Mouse (Mus musculus) urinary bladder, adult 2 months (tissue): Measurements from ENCODE around the gene Zp1. TPM values are rescaled to one million over a fixed set of nuclear protein-coding genes. Genes with fewer than 3 reads are reported as not detected.

Source experiments
- DNase-seq: peaks from one replicate; pipeline ENCODE4 v3.0.0; 2022; ENCODE audit warnings: low spot score
- polyA plus RNA-seq: library from polyadenylated mRNA; depleted of rRNA; stranded (reverse); fragments of >200 nt; gene quantifications from 2 replicates; pipeline ENCODE4 v1.2.3, GENCODE M21; 2012; rRNA removed

Gene Zp1
- 0.56 and 1.4 TPM in 2 replicates for polyA plus RNA-seq

DNA sequence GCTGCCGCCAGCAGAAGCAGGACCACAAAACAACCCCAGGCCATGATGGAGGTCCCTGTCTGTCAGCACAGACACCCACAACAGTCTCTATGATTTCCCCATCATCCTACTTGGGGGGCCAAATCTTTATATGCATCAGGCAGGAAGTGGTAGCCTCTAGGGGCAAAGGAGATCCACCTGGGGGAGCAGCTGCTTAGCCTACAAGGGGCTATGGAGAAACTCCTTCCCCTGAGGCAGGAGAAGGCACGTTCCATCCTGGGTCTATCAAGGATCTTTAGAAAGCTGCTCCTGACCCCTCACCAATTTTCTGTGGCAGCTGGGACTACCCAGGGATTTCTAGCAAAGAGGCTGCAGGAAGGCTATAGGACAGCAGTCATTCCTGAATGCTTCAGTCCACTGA, at the start of gene Zp1:
Gene Zp1, minus strand, starts transcription at position 101 of the 400 bp plus-strand sequence.
- DNase-seq = no peak

- no peak for DNase-seq
Measured at GRCm38 (mm10) chr19:10968578-10968977, 48.1 kb upstream of the Zp1 start.

DNA sequence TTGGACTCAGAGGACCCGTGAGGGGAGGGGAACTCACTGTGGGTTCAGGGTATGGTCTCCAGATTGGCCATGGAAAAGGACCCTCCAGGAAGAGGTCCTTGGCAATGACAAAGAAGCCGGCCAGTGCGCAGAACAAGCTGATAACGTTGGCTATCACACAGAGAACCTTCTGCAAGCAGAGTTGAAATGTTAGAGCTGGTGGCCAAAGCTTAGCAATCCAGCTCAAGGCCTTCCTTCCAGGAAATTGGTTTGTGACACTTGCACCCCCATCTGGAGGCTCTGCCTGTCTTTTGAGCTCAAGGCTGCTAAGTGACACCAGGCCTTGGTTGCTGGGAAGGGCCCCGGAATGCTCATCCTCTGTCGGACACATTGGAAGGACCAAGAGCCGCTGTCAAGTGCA, 45.3 kb upstream of the Zp1 start:
- no peak for DNase-seq

GRCm38 (mm10) chr19:10959978-10960346, 39.5 kb upstream of the Zp1 start:
- DNase-seq = no peak

GRCm38 (mm10) chr19:10959085-10959977, 38.9 kb upstream of the Zp1 start:
- no peak for DNase-seq

DNA sequence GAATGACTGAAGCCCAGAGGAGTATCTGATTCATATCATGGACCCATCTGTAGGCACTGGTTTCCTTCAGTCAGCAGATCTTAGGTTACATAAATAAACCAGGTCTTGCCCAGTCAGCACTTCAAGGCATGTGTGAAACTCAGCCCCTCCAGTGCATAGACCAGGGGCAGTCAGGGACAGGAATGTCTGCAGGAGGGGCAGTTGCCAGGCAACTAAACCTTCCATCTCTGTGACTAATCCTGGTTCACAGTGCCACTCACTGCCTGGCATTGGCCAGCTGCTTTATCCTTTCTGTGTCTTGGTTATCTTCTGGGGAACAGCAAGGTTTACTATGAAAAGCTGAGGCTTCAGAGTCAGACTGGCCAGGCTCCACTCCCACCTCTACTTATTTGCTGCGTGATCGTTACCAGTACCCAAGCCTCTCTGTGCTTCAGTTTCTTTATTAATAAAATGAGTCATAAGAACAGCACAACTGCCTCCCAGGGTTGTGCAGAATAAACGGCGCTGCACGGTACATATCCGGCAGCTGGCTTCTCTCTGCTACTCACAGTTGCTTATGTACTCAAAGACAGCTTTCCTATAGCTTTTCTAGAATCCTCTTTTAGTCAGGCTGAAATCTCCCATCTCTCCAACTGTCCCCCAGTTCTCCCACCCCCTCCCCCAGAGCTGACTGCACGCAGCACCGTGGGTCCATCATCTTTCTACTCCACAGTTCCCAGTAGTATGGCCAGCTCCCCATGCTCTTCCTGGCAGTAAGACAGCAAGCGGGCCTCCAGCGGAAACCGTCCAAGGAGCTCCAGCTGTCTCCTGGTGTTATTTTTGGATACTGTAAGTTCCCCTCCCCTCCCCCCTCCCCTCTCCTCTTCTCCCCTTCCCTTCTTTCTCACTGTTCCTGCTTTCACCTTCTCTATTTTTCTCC, 31.8 kb upstream of the Zp1 start:
- DNase-seq = no peak

GRCm38 (mm10) chr19:10949558-10949957, 29.1 kb upstream of the Zp1 start:
- DNase-seq = no peak

GRCm38 (mm10) chr19:10949112-10949511, 28.7 kb upstream of the Zp1 start, which contains the start of gene Ccdc86:
TSS of gene Ccdc86 (minus strand) at chr19:10949266.
- DNase-seq = peak; percentile 86

DNA sequence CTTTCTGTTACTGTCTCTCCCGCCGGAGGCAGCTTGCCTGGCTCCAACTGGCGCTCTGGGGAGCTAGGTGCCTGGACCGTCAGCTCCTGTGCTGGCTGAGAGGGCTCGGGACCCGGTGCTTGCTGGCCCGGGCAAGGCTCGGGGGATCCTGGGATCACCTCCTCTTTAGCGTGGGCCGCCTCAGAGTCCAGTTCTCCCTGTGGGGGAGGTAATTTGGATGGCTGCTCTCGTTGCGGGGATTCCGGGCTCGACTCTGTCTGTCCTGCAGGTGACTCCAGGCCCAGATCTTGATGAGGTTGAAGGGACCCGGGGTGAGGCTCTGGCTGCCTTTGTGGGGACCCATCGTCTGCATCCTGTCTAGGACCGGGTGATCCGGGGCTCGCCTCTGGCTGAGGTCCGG, 28.0 kb upstream of the Zp1 start:
- DNase-seq = no peak

GRCm38 (mm10) chr19:10947219-10947618, 26.8 kb upstream of the Zp1 start:
- DNase-seq = no peak

GRCm38 (mm10) chr19:10946506-10946905, 26.1 kb upstream of the Zp1 start:
- DNase-seq = no peak

DNA sequence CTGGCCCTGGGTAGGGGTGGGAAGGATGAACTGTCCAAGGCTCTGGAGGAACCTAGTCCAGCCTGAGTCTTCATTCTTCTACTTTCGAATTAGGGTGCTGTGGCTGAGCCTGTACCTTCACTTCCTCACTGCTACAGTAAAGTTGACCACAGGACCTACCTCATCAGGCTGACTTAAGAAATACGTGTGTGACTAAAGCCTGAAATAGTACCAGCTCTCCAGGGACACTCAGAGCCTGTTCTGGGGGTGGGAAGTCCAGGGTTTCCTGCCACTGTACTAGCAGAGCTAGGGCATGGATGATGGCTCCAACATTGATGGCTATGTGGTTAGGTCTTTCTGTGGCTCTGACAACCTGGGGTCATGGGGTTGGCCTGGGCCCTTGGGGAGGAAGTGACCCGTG, 23.5 kb upstream of the Zp1 start:
- DNase-seq = no peak

GRCm38 (mm10) chr19:10940801-10941457, 20.5 kb upstream of the Zp1 start:
- no peak for DNase-seq

- peak; percentile 47 for DNase-seq
Measured at GRCm38 (mm10) chr19:10940097-10940800, 19.8 kb upstream of the Zp1 start.

DNA sequence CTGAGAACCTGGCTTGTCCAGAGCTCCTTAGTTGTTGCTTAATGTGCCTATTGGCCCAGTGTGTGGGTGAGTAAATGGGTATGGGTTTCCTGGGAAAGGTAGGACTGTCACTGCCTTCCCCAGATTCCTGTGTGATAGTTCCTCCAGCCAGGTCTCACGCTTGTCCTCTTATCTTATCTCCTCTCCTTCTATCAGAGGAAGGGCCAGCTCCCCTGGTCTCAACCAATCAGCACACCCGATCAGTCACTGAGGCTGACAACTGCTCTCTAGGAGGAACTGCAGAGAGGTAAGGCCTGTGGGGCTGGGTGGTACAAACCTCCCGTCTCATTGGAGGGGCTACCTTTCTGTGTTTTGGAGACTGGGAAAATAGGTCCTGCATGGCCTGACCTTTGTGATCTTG, 18.3 kb upstream of the Zp1 start:
- DNase-seq = no peak

- DNase-seq = no peak
Measured at GRCm38 (mm10) chr19:10937110-10937563, 16.7 kb upstream of the Zp1 start, which contains the start of gene Ptgdr2. TSS of gene Ptgdr2 (plus strand) at chr19:10937160.

- no peak for DNase-seq
Measured at GRCm38 (mm10) chr19:10936077-10936476, 15.6 kb upstream of the Zp1 start.

GRCm38 (mm10) chr19:10935029-10935428, 14.6 kb upstream of the Zp1 start:
- DNase-seq = no peak

DNA sequence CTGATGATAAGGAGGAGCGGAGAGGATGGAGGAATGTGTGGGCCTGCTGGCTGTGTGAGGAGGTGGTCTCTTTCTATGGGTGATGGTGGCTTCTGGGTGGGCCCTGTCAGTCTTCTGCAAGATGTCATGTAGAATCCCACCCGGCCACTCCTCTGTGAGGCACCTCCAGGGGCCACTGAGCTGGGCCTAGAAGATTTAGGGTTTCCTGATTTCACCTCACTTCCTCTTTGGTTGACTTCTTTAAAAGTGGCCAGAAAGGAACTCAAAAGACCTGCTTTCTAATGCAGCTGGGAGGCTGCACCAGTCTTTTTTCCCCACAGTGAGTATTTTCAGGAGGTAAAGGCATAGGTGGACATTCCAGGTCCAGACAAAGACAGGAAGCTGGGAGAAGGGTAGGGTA, 10.2 kb upstream of the Zp1 start:
- DNase-seq = no peak

DNA sequence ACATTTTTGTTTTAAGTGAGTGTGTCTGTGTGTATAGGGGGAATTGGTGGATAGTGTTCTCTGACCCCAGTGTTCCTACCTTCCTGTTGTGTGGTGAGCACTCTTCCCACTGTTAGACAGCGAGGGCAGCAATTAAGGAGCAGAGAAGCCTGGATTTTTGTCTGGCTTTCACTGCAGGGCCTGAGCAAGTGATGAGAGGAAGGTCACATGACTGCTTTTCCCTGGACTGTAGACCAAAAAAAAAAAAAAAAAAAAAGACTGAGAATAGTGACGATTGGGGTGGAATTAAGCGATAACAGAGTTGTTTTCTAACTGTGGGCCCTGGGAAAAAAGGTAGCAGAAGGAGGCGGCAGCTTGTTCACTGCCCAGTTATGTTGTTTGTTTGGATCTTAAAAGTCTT, 6.2 kb upstream of the Zp1 start:
- DNase-seq = no peak

DNA sequence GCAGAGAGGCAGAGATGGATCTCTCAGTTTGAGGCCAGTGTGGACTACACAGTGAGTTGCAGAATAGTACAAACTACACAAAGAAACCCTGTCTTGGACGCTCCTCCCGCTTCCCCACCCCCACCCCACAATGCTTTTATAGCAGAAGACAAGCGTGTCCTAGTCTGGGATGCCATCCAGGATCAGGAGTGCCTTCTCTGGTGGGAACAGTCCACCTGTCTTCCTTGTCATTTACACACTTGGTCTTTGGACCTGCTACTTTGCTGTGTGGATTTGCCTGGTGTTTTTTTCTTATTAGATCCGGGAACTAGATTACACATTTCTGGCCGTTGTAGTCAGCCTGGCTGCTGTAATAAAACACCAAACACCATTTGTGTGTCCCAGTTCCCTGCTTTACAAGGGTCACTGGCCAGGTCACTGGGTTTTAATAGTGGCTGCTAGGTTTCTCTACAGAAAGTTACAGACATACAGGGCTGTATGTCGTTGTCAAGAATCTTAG, 5.7 kb upstream of the Zp1 start:
- DNase-seq = no peak
